Mouse (Mus musculus): ENCODE results near the gene 5031439G07Rik.

GRCm38 (mm10) chr15:84942647-84943285 is 45.6 kb downstream of the 5031439G07Rik start:
- TF ChIP-seq CTCF (IDR thresholded peaks at IDR 0.05; ENCODE audit: extremely low read depth, insufficient read length, insufficient replicate concordance, low read depth, low read length): no peak
- no peak for TF ChIP-seq POLR2A (IDR thresholded peaks at IDR 0.05; ENCODE audit: low read depth, low read length)

All from small intestine, adult 2 months (tissue).